Mouse (Mus musculus) neural tube, embryonic 15.5 days (tissue): ENCODE data around the gene Fbxl15. TPM values are rescaled to one million over a fixed set of nuclear protein-coding genes. Genes with fewer than 3 reads are reported as not detected.
A peak's percentile ranks its signal among the peaks of the same experiment; 100 is the strongest.

Experiments
- ATAC-seq: fragments of 200-750 bp; cut with Nextera tagmentation; 2 replicates; pipeline ENCODE4 v1.8.0; 2017; ENCODE audit warnings: mild to moderate bottlenecking, moderate TSS enrichment, moderate library complexity; ENCODE audit not compliant: low FRiP score
- H3K27ac ChIP-seq: fragments of 300-500 bp; sonication (generic); replicated peaks from 2 replicates; pipeline ENCODE4 v1.5.1; 2015; ENCODE audit warnings: mild to moderate bottlenecking, inconsistent platforms
- H3K27me3 ChIP-seq: fragments of 300-500 bp; sonication (generic); replicated peaks from 2 replicates; pipeline ENCODE4 v1.6.1; 2015; ENCODE audit warnings: inconsistent platforms
- H3K36me3 ChIP-seq: fragments of 300-500 bp; sonication (generic); 2 replicates; pipeline ENCODE4 v1.6.1; 2015; ENCODE audit warnings: inconsistent platforms
- H3K4me1 ChIP-seq: fragments of 300-500 bp; sonication (generic); 2 replicates; pipeline ENCODE4 v1.6.1; 2015; ENCODE audit warnings: inconsistent platforms
- H3K4me2 ChIP-seq: fragments of 300-500 bp; sonication (generic); 2 replicates; pipeline ENCODE4 v1.6.1; 2015; ENCODE audit warnings: inconsistent platforms, mild to moderate bottlenecking, moderate library complexity
- H3K4me3 ChIP-seq: fragments of 300-500 bp; sonication (generic); replicated peaks from 2 replicates; pipeline ENCODE4 v1.5.1; 2015; ENCODE audit warnings: mild to moderate bottlenecking, inconsistent platforms
- H3K9ac ChIP-seq: fragments of 300-500 bp; sonication (generic); replicated peaks from 2 replicates; pipeline ENCODE4 v1.6.1; 2015; ENCODE audit warnings: mild to moderate bottlenecking, inconsistent platforms
- H3K9me3 ChIP-seq: fragments of 300-500 bp; sonication (generic); replicated peaks from 2 replicates; pipeline ENCODE4 v1.6.1; 2016; ENCODE audit warnings: inconsistent platforms
- WGBS: fragments of 180-500 bp; shearing (Covaris S2); methylation state at CpG from one replicate; pipeline ENCODE4 v1.1.7; 2015; ENCODE audit warnings: mixed read lengths; 5-methylcytosine and 5-hydroxymethylcytosine counted together
- polyA plus RNA-seq: library from polyadenylated mRNA; unstranded; fragments of >200 nt; fragmentation: Nextera tagmentation; extraction: Ambion mirVana; gene quantifications from 2 replicates; pipeline ENCODE4 v1.2.1, GENCODE M21; 2015

Gene Fbxl15
- polyA plus RNA-seq, result 44.0 and 52.3 TPM in 2 replicates

- Histone ChIP-seq H3K4me3 (peak within 1 kb of the TSS; percentile 64), H3K4me1 (peaks cover 53% of the 10 kb centered on the region), H3K27me3 (peaks cover 11% of the 10 kb centered on the region; the same call in 1 of the 2 replicates), H3K9me3 (no peaks in the 10 kb centered on the region), H3K9ac (peak within 1 kb of the TSS; percentile 64), H3K27ac (peak within 1 kb of the TSS; percentile 98), H3K4me2 (peak within 1 kb of the TSS; percentile 99), H3K36me3 (peaks cover 25% of the 10 kb centered on the region)
- ATAC-seq, result peak; percentile 87
- WGBS, result under 1% methylated on average over 81 of the region's 81 CpGs
Measured at GRCm38 (mm10) chr19:46328081-46329030, at the start of gene Fbxl15. Fbxl15 (plus strand) TSS chr19:46328184.

- Histone ChIP-seq H3K9me3 (no peaks in the 10 kb centered on the region), H3K4me1 (no peaks in the 10 kb centered on the region), H3K27me3 (no peaks in the 10 kb centered on the region), H3K4me2 (no peak overlapping the region), H3K27ac (no peak overlapping the region), H3K4me3 (no peak overlapping the region), H3K36me3 (peaks cover 87% of the 10 kb centered on the region), H3K9ac (no peak overlapping the region)
- ATAC-seq, result no peak
- 96% methylated on average over 11 of the region's 11 CpGs for WGBS
Measured at GRCm38 (mm10) chr19:46282081-46282849, 45.7 kb upstream of the Fbxl15 start.

- 99% methylated on average over 4 of the region's 4 CpGs for WGBS
- ATAC-seq, result no peak
- H3K4me2 ChIP-seq, result no peak overlapping the region
- H3K4me1 ChIP-seq, result no peaks in the 10 kb centered on the region
- H3K36me3 ChIP-seq, result peaks cover 75% of the 10 kb centered on the region
- no peak overlapping the region for H3K4me3 ChIP-seq
- H3K27ac ChIP-seq, result no peak overlapping the region
- no peaks in the 10 kb centered on the region for H3K9me3 ChIP-seq
- H3K9ac ChIP-seq, result no peak overlapping the region
- H3K27me3 ChIP-seq, result no peaks in the 10 kb centered on the region
Measured at GRCm38 (mm10) chr19:46284686-46285085, 43.3 kb upstream of the Fbxl15 start.

- no peak overlapping the region for H3K9ac ChIP-seq
- ATAC-seq, result no peak
- no peaks in the 10 kb centered on the region for H3K4me1 ChIP-seq
- H3K27me3 ChIP-seq, result no peaks in the 10 kb centered on the region
- H3K4me3 ChIP-seq, result no peak overlapping the region
- WGBS, result 90% methylated on average over 7 of the region's 7 CpGs
- no peaks in the 10 kb centered on the region for H3K9me3 ChIP-seq
- no peak overlapping the region for H3K4me2 ChIP-seq
- H3K36me3 ChIP-seq, result peaks cover 65% of the 10 kb centered on the region
- H3K27ac ChIP-seq, result no peak overlapping the region
Measured at GRCm38 (mm10) chr19:46285631-46286030, 42.4 kb upstream of the Fbxl15 start.

- Histone ChIP-seq H3K4me1 (no peaks in the 10 kb centered on the region), H3K27me3 (no peaks in the 10 kb centered on the region), H3K9me3 (no peaks in the 10 kb centered on the region), H3K4me2 (no peak overlapping the region), H3K9ac (no peak overlapping the region), H3K36me3 (peaks cover 62% of the 10 kb centered on the region), H3K4me3 (no peak overlapping the region), H3K27ac (no peak overlapping the region)
- 83% methylated on average over 6 of the region's 6 CpGs for WGBS
- ATAC-seq, result no peak
Measured at GRCm38 (mm10) chr19:46286047-46286446, 41.9 kb upstream of the Fbxl15 start.

GRCm38 (mm10) chr19:46286926-46287325 is 41.1 kb upstream of the Fbxl15 start:
- Histone ChIP-seq H3K4me3 (no peak overlapping the region), H3K9ac (no peak overlapping the region), H3K4me1 (no peaks in the 10 kb centered on the region), H3K27ac (no peak overlapping the region), H3K9me3 (no peaks in the 10 kb centered on the region), H3K4me2 (no peak overlapping the region), H3K36me3 (peaks cover 54% of the 10 kb centered on the region), H3K27me3 (no peaks in the 10 kb centered on the region)
- no peak for ATAC-seq
- WGBS, result 91% methylated on average over 3 of the region's 3 CpGs

GRCm38 (mm10) chr19:46287566-46287965 is 40.4 kb upstream of the Fbxl15 start:
- Histone ChIP-seq H3K27me3 (no peaks in the 10 kb centered on the region), H3K4me3 (no peak overlapping the region), H3K9ac (no peak overlapping the region), H3K4me1 (no peaks in the 10 kb centered on the region), H3K27ac (no peak overlapping the region), H3K4me2 (no peak overlapping the region), H3K9me3 (no peaks in the 10 kb centered on the region), H3K36me3 (peaks cover 47% of the 10 kb centered on the region)
- WGBS, result 90% methylated on average over 3 of the region's 3 CpGs
- ATAC-seq, result no peak

- Histone ChIP-seq H3K36me3 (peaks cover 19% of the 10 kb centered on the region), H3K9ac (no peak overlapping the region), H3K4me3 (no peak overlapping the region), H3K4me1 (no peaks in the 10 kb centered on the region), H3K9me3 (no peaks in the 10 kb centered on the region), H3K27me3 (no peaks in the 10 kb centered on the region), H3K4me2 (no peak overlapping the region), H3K27ac (no peak overlapping the region)
- ATAC-seq, result no peak
- WGBS, result 71% methylated on average over 12 of the region's 12 CpGs
Measured at GRCm38 (mm10) chr19:46290535-46291105, 37.4 kb upstream of the Fbxl15 start.

- H3K27me3 ChIP-seq, result no peaks in the 10 kb centered on the region
- no peaks in the 10 kb centered on the region for H3K36me3 ChIP-seq
- no peak overlapping the region for H3K27ac ChIP-seq
- no peak overlapping the region for H3K4me2 ChIP-seq
- H3K9me3 ChIP-seq, result no peaks in the 10 kb centered on the region
- no peak overlapping the region for H3K4me3 ChIP-seq
- H3K4me1 ChIP-seq, result no peaks in the 10 kb centered on the region
- no peak for ATAC-seq
- H3K9ac ChIP-seq, result no peak overlapping the region
- WGBS, result 75% methylated on average over 4 of the region's 4 CpGs
Measured at GRCm38 (mm10) chr19:46296938-46297337, 31.0 kb upstream of the Fbxl15 start.

GRCm38 (mm10) chr19:46300294-46301045 is 27.5 kb upstream of the Fbxl15 start:
- no peak overlapping the region for H3K4me3 ChIP-seq
- no peak overlapping the region for H3K27ac ChIP-seq
- H3K36me3 ChIP-seq, result no peaks in the 10 kb centered on the region
- no peak overlapping the region for H3K4me2 ChIP-seq
- H3K9ac ChIP-seq, result no peak overlapping the region
- ATAC-seq, result no peak
- WGBS, result 42% methylated on average over 8 of the region's 8 CpGs
- H3K4me1 ChIP-seq, result peaks cover 19% of the 10 kb centered on the region
- H3K9me3 ChIP-seq, result no peaks in the 10 kb centered on the region
- H3K27me3 ChIP-seq, result peaks cover 13% of the 10 kb centered on the region

- Histone ChIP-seq H3K4me2 (no peak overlapping the region), H3K36me3 (no peaks in the 10 kb centered on the region), H3K4me3 (no peak overlapping the region), H3K27me3 (peaks cover 32% of the 10 kb centered on the region), H3K27ac (no peak overlapping the region), H3K9me3 (no peaks in the 10 kb centered on the region), H3K4me1 (peaks cover 28% of the 10 kb centered on the region), H3K9ac (no peak overlapping the region)
- whole genome bisulfite sequencing, result 90% methylated on average over 4 of the region's 4 CpGs
- ATAC-seq, result no peak
Measured at GRCm38 (mm10) chr19:46302551-46302950, 25.4 kb upstream of the Fbxl15 start.
